In genomic region chr16:92220754-92221153, GRCm38 (mm10) we compare ENCODE assay signal across 17 mouse cellular contexts.
"Had no signal": no experiment of that assay in that cellular context is flagged by ENCODE, and none has a peak within 500 bp of the region (broad histone marks: within the 10 kb centered on the region; RNA-seq: fewer than 3 reads in every experiment).

No protein-coding gene starts in this region.

- H3K9ac ChIP-seq: lung, embryonic 14.5 days; midbrain, embryonic 13.5 days; midbrain, embryonic 15.5 days; neural tube, embryonic 13.5 days; neural tube, embryonic 15.5 days; stomach, embryonic 15.5 days had no signal

- DNase-seq: lung, adult 18-20 months; lung, embryonic 14.5 days; lung, postnatal 10 days; lung, postnatal 4 days; retina, postnatal 1 day; right cerebral cortex, adult 18-20 months; thymus, adult 2 months; thymus, postnatal 25 days; thymus, postnatal 4 days had no signal

- H3K27me3 ChIP-seq: midbrain, embryonic 13.5 days; midbrain, embryonic 15.5 days; neural tube, embryonic 13.5 days; neural tube, embryonic 15.5 days; stomach, embryonic 15.5 days had no signal

- H3K4me1 ChIP-seq: midbrain, embryonic 13.5 days; midbrain, embryonic 15.5 days; stomach, embryonic 15.5 days had no signal

- H3K9me3 ChIP-seq: midbrain, embryonic 13.5 days; midbrain, embryonic 15.5 days; neural tube, embryonic 13.5 days; neural tube, embryonic 15.5 days; stomach, embryonic 15.5 days had no signal

- H3K36me3 ChIP-seq: midbrain, embryonic 10.5 days; midbrain, embryonic 13.5 days; midbrain, embryonic 15.5 days; neural tube, embryonic 13.5 days; neural tube, embryonic 15.5 days; stomach, embryonic 15.5 days had no signal

- H3K4me2 ChIP-seq: lung, embryonic 14.5 days; midbrain, embryonic 13.5 days; midbrain, embryonic 15.5 days; neural tube, embryonic 13.5 days; neural tube, embryonic 15.5 days; stomach, embryonic 15.5 days had no signal

- ATAC-seq: midbrain, embryonic 13.5 days; midbrain, embryonic 15.5 days had no signal

- H3K4me3 ChIP-seq: midbrain, embryonic 10.5 days; midbrain, embryonic 13.5 days; midbrain, embryonic 15.5 days; myocyte; neural tube, embryonic 13.5 days; neural tube, embryonic 15.5 days; stomach, embryonic 15.5 days had no signal

- H3K27ac ChIP-seq: midbrain, embryonic 10.5 days; midbrain, embryonic 13.5 days; midbrain, embryonic 15.5 days; neural tube, embryonic 13.5 days; neural tube, embryonic 15.5 days; stomach, embryonic 15.5 days; stomach, postnatal 0 days had no signal
